Mouse (Mus musculus) Patski (cell line): ENCODE measurements around the gene Zfyve21. TPM values are rescaled to one million over a fixed set of nuclear protein-coding genes. Genes with fewer than 3 reads are reported as not detected.
A peak's percentile ranks its signal among the peaks of the same experiment; 100 is the strongest.

Experiments used
- ATAC-seq: fragments of 100-300 bp; one replicate; pipeline ENCODE4 v1.8.0; 2021
- CTCF ChIA-PET: fragments of 350-600 bp; sonication (Branson Sonifier 250); formaldehyde crosslinking; loops from one replicate; lab custom pipeline; 2022; ENCODE audit warnings: inconsistent platforms; lab: Charles Lee
- POLR2A ChIA-PET: fragments of 350-600 bp; sonication (Branson Sonifier 250); formaldehyde crosslinking; loops from one replicate; lab custom pipeline; 2022; ENCODE audit warnings: antibody characterized with exemption, inconsistent platforms; lab: Charles Lee
- DNase-seq: peaks from one replicate; pipeline ENCODE4 v3.0.0-alpha.2; 2011; ENCODE audit warnings: low read depth, low spot score
- H3K27me3 ChIP-seq: fragments of 371-371 bp; one replicate; pipeline ENCODE4 v1.5.1; 2021
- CTCF ChIP-seq: fragments of 100-300 bp; IDR thresholded peaks from one replicate; pipeline ENCODE4 v1.5.1; 2021
- in situ Hi-C: fragments of 300-500 bp; cut with MboI; formaldehyde crosslinking; loops from 3 replicates; pipeline ENCODE4 v1.11.1; 2018; ENCODE audit warnings: low pct_unique_long_range_greater_than_20kb, mixed read lengths
- polyA plus RNA-seq: library from polyadenylated mRNA; unstranded; gene quantifications from one replicate; pipeline ENCODE4 v1.2.3, GENCODE M21; 2021

The Zfyve21 gene
- polyA plus RNA-seq, 1 experiment from 2014 or later: 42.1 TPM

DNA sequence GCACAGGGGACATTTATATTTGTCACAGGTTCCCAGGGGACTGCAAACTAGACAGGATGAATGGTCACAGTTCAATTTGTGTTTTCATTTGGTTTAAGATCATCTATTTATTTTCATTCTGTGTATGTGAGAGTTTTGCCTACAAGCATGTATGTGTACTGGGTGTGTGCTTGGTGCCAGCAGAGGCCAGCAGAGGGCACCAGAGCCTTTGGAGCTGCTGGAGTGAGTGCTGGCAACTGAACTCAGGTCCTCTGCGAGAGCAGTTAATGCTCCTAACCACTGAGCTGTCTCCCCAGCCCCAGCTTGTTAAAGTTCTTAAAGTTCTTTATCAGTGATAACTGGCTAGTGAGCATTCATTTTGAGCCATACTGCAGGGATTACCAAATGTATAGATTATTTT is 34.4 kb upstream of the Zfyve21 start:
- no peak for TF ChIP-seq CTCF
- ChIA-PET POLR2A (no interaction called here), CTCF (no interaction called here)
- no peaks in the 10 kb centered on the region for H3K27me3 ChIP-seq
- in situ Hi-C loops: no loop called here
- DNase-seq (no peak), ATAC-seq (no peak)

DNA sequence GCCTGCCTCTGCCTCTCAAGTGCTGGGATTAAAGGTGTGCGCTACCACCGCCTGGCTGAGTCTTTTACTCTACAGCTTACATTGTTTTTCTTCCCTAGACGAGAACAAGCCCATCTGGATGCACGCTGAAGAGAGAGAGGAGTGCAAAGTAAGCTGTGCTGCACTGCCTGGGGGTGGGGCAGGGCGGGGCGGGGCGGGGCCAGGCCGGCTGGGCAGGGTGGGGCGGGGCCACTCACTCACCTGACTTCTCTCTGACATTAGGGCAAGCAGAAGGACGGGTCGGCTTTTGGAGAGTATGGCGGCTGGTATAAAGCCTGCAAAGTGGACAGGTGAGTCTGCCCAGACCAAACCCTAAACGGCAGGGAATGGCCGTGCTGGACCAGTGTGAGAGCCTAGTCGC is 28.8 kb upstream of the Zfyve21 start:
- POLR2A ChIA-PET: no interaction called here
- in situ Hi-C loops: no loop called here

DNA sequence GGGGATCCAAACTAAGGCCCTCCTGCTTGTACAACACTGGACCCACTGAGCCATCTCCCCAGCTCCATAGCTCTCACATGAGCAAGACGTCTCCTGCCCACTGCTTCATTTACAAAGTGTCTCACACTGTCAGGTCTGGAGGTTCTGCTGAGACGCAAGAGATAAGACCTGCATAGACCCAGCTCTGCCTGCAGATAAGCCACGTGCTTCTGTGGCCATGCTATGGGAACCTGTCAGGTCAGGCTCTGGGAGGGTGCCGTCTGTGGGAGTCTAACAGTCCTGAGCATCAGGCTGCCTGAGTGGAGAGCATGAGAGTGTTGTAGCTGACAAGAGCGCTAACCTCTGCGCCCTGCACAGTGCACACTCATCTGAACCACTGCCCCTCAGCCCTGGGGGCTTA is 27.0 kb upstream of the Zfyve21 start:
- no peak for TF ChIP-seq CTCF
- ATAC-seq (no peak), DNase-seq (no peak)
- no peaks in the 10 kb centered on the region for H3K27me3 ChIP-seq
- POLR2A ChIA-PET: no interaction called here
- CTCF ChIA-PET: no interaction called here
- in situ Hi-C loops: no loop called here

More for the DNA sequence above, 28.8 kb upstream of the Zfyve21 start:
- H3K27me3 ChIP-seq: no peaks in the 10 kb centered on the region
- no peak for TF ChIP-seq CTCF
- CTCF ChIA-PET: no interaction called here
- no peak for ATAC-seq
- no peak for DNase-seq

DNA sequence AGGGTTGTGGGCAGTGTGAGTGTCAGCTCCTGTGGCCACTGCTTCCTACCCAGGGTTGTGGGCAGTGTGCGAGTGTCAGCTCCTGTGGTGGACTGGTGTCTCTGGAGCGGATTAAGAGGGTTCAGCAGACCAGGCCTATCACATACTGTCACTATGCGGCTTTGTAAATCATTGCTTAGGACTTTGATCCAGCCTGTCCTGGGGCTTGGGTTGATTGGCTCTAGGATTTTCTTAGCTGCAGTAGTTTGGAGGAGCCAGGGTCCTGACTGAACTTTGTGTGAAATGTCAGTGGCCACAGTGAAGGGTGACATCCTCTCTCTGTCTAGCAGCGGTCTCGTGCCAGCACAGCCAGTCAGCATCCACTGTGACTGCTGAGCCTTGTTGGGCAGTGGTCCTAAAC is 23.9 kb upstream of the Zfyve21 start:
- DNase-seq: no peak
- peak; percentile 57 for ATAC-seq
- POLR2A ChIA-PET: interaction anchor here (1.2 kb wide), 1 partner anchor 19 kb away, joined by 3 read pairs; no protein-coding TSS in a partner anchor
- H3K27me3 ChIP-seq: no peaks in the 10 kb centered on the region
- CTCF ChIA-PET: no interaction called here
- in situ Hi-C loops: no loop called here
- no peak for TF ChIP-seq CTCF

DNA sequence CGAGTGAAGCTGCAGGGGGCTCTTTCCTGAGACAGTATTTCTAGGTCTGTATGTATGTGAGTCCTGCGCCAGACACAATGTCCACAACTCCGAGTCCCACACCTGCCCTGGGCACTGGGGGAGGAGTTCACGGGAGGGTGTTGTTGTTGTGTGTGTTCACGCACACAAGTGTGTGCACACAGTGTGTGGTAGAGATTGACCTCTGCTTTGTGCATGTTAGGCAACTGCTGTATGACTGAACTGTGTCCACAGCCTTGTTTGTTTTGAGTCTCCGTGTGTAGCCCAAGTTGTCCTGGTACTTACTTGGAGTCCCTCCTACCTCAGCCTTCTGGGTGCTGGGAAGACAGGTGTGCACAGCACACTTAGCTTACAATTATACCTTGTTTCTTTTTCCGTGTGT is 23.3 kb upstream of the Zfyve21 start:
- H3K27me3 ChIP-seq: no peaks in the 10 kb centered on the region
- no peak for DNase-seq
- ChIA-PET CTCF (no interaction called here), POLR2A (no interaction called here)
- in situ Hi-C loops: no loop called here
- no peak for ATAC-seq
- no peak for TF ChIP-seq CTCF

DNA sequence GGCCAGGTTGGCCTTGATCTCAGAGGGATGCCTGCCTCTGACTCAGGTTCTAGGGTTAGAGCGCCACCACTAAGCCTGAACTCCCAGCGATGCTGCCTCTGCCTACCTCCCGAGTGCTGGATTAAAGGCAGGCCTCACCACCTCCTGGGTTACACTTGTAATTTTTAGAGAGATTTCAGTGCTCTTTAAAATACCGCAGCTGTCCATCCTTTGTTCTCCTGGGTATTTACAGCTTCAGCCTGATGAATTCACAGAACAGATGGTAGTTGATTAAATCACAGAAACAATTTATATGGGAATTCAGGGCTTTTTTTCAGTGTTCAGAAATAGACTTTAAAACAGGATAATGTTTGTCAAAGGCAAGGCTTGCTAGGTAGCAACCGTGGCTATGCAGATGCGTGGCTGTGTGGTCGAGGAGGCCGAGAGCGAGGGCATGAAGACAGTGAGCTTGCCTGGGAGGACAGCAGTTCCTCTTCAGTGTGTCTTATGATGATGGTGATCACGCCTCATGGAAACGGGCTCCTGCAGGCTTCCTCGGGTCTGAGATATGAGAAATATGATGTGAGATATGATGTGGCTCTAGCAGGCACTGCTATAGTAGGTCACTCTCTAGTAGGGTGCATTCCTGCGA is 22.4 kb upstream of the Zfyve21 start:
- DNase-seq (no peak), ATAC-seq (no peak)
- TF ChIP-seq CTCF: no peak
- ChIA-PET CTCF (no interaction called here), POLR2A (no interaction called here)
- in situ Hi-C loops: no loop called here
- no peaks in the 10 kb centered on the region for H3K27me3 ChIP-seq

DNA sequence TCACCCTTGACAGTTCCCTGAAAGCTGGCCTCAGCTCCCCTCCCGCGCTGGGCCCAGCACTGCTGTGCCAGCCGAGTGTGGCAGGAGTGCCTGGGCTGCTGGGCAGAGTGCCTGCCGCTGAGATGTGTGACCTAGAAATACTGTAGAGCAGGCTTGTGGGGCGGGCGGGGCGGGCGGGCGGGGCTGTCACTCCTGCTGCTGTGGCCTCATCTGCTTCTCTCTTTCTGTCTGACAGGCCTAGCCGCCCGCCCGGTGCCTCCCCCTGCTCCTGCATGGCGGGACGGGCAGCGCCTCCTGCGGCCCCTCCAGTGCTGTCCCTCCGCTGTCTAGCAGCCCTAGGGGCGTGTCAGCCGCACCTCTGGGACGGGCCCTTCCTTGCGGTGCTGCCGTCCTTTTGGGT is 19.9 kb upstream of the Zfyve21 start:
- no peaks in the 10 kb centered on the region for H3K27me3 ChIP-seq
- TF ChIP-seq CTCF: no peak
- no peak for ATAC-seq
- CTCF ChIA-PET: no interaction called here
- in situ Hi-C loops: no loop called here
- POLR2A ChIA-PET: no interaction called here
- no peak for DNase-seq

DNA sequence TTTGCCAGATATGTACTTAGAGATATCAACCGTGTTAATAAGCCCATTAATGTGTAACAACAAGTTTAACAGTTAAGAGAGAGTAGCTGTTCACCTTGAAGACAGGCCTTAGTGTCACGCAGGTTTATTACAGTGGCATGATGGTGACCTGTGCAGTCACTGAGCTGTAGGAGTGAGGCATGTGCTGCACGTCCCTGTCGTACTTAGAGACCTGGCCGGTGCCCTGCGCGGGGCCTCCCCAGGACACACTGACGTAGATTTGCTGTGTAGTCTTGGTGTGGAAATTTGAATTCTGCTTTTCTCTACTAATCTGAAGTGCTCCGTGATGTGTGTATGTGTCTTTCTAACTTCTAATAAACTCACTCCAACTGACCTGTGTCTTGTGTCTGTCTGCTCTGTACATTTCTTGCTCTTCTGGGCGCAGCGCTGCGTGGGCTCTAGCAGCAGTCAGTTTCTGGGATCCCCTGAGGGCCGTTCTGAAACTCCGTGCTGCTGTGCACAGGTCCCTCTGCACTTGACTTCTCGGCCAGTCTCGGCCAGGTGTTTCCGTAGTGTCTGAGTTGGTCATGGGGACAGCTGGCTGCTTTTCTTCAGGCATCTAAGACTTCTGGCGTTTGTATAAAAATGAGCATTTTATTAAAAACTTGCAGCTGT is 19.3 kb upstream of the Zfyve21 start:
- CTCF ChIA-PET: no interaction called here
- H3K27me3 ChIP-seq: no peaks in the 10 kb centered on the region
- TF ChIP-seq CTCF: no peak
- in situ Hi-C loops: no loop called here
- no peak for DNase-seq
- no peak for ATAC-seq
- POLR2A ChIA-PET: no interaction called here

DNA sequence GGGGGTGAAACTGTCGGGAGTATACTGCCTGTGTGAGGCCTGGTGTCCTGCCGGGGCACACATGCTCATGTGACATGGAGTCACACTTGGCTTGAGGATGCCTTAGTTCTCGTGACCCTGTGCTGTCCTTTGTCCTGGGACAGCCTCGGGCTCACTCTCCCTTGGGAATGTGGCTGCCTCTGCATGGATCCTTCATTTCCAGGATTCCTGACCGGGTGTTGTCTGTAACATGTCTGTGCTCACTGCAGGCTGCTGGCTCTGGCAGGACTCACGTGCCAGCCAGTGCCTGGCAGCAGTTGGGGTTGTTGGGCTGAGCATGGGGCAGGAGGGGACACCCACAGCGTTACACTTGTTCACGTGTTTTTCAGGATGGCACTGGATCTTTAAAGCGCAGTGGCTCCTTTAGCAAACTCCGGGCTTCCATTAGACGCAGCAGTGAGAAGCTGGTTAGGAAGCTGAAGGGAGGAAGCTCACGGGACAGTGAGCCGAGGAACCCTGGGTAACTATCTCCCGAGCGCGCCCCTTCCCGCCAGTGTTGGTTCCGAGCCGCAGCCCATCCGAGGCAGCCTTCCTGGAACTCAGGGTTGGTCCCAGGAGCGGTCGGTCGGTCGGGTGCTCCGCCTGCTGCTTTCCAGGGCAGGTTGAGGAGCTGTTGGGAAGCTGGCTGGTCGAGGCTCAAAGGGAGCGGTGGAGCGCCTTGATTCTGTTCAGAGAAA is 18.6 kb upstream of the Zfyve21 start:
- ATAC-seq: no peak
- ChIA-PET POLR2A (no interaction called here), CTCF (no interaction called here)
- TF ChIP-seq CTCF: no peak
- no peak for DNase-seq
- in situ Hi-C loops: no loop called here
- H3K27me3 ChIP-seq: no peaks in the 10 kb centered on the region

DNA sequence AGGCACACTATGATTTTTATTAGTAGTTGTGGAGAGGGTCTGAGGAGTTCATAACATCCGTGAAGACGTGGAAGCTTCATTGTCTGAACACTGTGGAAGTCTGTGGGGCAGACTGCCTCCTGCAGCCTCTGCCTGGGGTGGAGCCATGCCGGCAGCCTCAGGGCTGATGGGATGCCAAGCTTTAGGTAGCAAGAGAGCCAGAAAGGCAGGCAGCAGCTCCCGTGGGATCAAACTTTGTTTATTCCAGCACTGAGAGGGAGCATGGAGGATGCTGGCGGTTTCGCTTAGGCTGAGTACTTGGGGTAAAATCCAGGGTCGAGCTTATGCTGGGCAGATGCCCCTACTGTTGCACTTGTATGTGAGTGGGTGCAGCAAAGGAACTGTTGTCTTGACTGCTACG is 16.7 kb upstream of the Zfyve21 start:
- POLR2A ChIA-PET: no interaction called here
- CTCF ChIA-PET: no interaction called here
- in situ Hi-C loops: no loop called here
- H3K27me3 ChIP-seq: no peaks in the 10 kb centered on the region
- ATAC-seq: no peak
- no peak for TF ChIP-seq CTCF
- DNase-seq: no peak

DNA sequence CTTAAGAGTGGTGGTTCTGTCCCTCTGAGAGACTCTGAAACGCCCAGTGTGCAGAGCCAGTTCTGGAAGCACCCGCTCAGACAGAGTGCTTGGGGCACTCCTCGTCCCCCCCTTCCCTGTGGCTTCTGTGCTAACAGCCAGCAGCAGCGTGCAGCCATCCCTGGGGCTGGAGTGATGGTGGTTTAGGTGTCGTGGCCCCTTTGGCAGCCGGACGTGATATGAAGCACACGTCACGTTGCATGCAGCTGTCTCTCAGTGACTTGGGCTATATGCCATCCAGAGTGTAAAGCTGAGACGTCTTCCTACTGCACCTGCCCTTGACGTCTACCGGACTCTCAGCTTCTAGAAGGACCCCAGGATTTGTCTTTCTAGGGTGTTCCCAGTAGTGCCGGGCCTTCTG is 15.5 kb upstream of the Zfyve21 start:
- ChIA-PET CTCF (no interaction called here), POLR2A (no interaction called here)
- DNase-seq: no peak
- ATAC-seq: no peak
- no peak for TF ChIP-seq CTCF
- no peaks in the 10 kb centered on the region for H3K27me3 ChIP-seq
- in situ Hi-C loops: no loop called here
